Mouse (Mus musculus): ENCODE measurements around the gene Clstn1. TPM values are rescaled to one million over a fixed set of nuclear protein-coding genes. Genes with fewer than 3 reads are reported as not detected.

Clstn1 gene
- polyA plus RNA-seq, 1 experiment = 52.1 TPM

DNA sequence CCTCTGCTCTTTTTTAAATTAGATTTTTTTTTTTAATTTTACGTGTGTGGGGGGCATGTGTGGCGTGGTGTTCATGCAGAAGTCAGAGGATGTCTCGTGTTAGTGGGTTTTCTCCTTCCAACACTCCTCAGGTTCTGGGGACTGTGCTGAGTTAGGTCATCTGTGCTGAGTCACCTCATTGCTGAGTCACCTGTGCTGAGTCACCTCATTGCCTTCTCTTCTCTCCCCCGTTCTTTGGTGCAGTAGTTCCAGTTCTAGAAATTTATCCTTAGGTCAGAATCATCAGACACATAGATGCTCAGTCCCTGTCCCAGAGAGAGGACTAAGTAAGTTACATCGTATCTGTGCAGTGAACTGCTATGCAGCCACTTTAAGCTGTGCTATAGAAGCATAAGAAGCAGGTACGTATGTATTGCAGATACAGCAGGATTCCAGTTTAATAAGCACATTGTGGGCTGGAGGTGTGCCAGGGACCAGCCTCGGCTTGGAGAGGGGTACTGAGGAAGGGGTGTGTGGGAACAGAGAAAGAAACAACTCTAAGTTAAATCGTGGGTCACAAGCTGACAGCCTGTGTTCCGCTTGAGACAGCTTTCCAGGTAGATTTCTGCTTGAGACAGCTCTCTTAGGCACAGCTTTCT is 46.5 kb downstream of the Clstn1 start:
- TF ChIP-seq CEBPB (IDR thresholded peaks at IDR 0.05; ENCODE audit: insufficient read depth, poor library complexity, severe bottlenecking) (no peak), REST (IDR thresholded peaks at IDR 0.05; ENCODE audit: insufficient read depth, insufficient read length) (no peak), POLR2AphosphoS2 (IDR thresholded peaks at IDR 0.05; ENCODE audit: insufficient read length, low read depth) (no peak), POLR2A (IDR thresholded peaks at IDR 0.05; ENCODE audit: insufficient read length, low read depth) (no peak), SRF (IDR thresholded peaks at IDR 0.05; ENCODE audit: control insufficient read depth, insufficient read length, low read depth) (no peak), MAX (IDR thresholded peaks at IDR 0.05; ENCODE audit: low read depth) (no peak), MYOG (IDR thresholded peaks at IDR 0.05; ENCODE audit: control insufficient read depth in 1 of 3, insufficient read depth in 1 of 3, insufficient read length in 2 of 3, low read depth in 2 of 3) (no peak), MYOD1 (IDR thresholded peaks at IDR 0.05; ENCODE audit: control insufficient read depth in 1 of 3, insufficient read length in 2 of 3, low read depth in 2 of 3) (no peak), USF1 (IDR thresholded peaks at IDR 0.05; ENCODE audit: low read depth) (no peak), TCF12 (IDR thresholded peaks at IDR 0.05; ENCODE audit: insufficient read depth, poor library complexity, severe bottlenecking) (no peak), E2F4 (IDR thresholded peaks at IDR 0.05; ENCODE audit: insufficient read depth) (no peak), TCF3 (IDR thresholded peaks at IDR 0.05; ENCODE audit: insufficient read length, low read depth) (no peak)
- H3K4me3 ChIP-seq = no peak overlapping the region
- H3K79me2 ChIP-seq (ENCODE audit: control insufficient read depth, insufficient read depth) = no peaks in the 10 kb centered on the region
- H3K4me2 ChIP-seq (ENCODE audit: low read depth) = no peak overlapping the region
- no peaks in the 10 kb centered on the region for H3K27me3 ChIP-seq (ENCODE audit: control insufficient read depth, insufficient read depth, insufficient read length)
- no peaks in the 10 kb centered on the region for H3K36me3 ChIP-seq (ENCODE audit: control insufficient read depth, insufficient read depth)
- no peak overlapping the region for H3ac ChIP-seq (ENCODE audit: control insufficient read depth, insufficient read length)

DNA sequence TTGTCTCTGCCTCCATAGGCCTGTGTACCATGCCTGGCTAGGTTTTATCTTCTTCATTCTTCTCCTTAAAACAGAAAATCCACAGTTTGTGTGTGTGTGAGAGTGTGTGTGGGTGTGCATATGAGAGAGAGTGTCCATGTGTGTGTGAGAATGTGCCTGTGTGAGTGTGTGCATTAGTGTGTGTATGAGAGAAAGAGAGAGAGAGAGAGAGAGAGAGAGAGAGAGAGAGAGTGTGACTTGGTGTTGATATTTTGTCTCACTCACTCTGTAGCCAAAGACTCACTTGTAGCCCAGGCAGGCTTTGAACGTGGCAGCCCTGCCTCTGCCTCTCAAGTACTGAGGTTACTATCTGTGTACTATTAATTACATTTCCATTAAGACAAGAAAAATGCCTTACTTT is 47.9 kb downstream of the Clstn1 start:
- H3K27me3 ChIP-seq (ENCODE audit: control insufficient read depth, insufficient read depth, insufficient read length) = no peaks in the 10 kb centered on the region
- no peaks in the 10 kb centered on the region for H3K79me2 ChIP-seq (ENCODE audit: control insufficient read depth, insufficient read depth)
- no peak overlapping the region for H3ac ChIP-seq (ENCODE audit: control insufficient read depth, insufficient read length)
- no peak overlapping the region for H3K4me2 ChIP-seq (ENCODE audit: low read depth)
- no peak overlapping the region for H3K4me3 ChIP-seq
- no peak for TF ChIP-seq REST (IDR thresholded peaks at IDR 0.05; ENCODE audit: insufficient read depth, insufficient read length)
- no peak for TF ChIP-seq MAX (IDR thresholded peaks at IDR 0.05; ENCODE audit: low read depth)
- TF ChIP-seq CEBPB (IDR thresholded peaks at IDR 0.05; ENCODE audit: insufficient read depth, poor library complexity, severe bottlenecking) = no peak
- no peak for TF ChIP-seq USF1 (IDR thresholded peaks at IDR 0.05; ENCODE audit: low read depth)
- TF ChIP-seq MYOD1 (IDR thresholded peaks at IDR 0.05; ENCODE audit: control insufficient read depth in 1 of 3, insufficient read length in 2 of 3, low read depth in 2 of 3) = no peak
- no peak for TF ChIP-seq POLR2AphosphoS2 (IDR thresholded peaks at IDR 0.05; ENCODE audit: insufficient read length, low read depth)
- no peak for TF ChIP-seq TCF12 (IDR thresholded peaks at IDR 0.05; ENCODE audit: insufficient read depth, poor library complexity, severe bottlenecking)
- no peak for TF ChIP-seq E2F4 (IDR thresholded peaks at IDR 0.05; ENCODE audit: insufficient read depth)
- TF ChIP-seq POLR2A (IDR thresholded peaks at IDR 0.05; ENCODE audit: insufficient read length, low read depth) = no peak
- no peak for TF ChIP-seq SRF (IDR thresholded peaks at IDR 0.05; ENCODE audit: control insufficient read depth, insufficient read length, low read depth)
- no peak for TF ChIP-seq MYOG (IDR thresholded peaks at IDR 0.05; ENCODE audit: control insufficient read depth in 1 of 3, insufficient read depth in 1 of 3, insufficient read length in 2 of 3, low read depth in 2 of 3)
- H3K36me3 ChIP-seq (ENCODE audit: control insufficient read depth, insufficient read depth) = no peaks in the 10 kb centered on the region

DNA sequence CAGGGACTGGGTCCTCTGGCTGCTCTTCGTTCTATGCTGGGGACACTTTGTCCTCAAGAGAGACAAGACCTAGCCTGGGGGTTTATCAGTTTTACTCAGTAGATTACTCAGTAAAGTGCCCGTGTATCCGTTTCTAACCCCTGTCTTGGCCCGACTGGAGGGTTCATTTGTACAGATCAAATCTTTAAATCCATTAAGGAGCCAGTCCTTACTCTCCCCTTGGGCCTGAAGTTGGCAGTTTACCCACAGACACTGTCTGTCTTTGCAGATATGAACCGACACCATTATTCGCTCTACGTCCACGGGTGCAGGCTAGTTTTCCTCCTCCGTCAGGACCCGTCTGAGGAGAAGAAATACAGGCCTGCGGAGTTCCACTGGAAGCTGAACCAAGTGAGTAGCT is 48.7 kb downstream of the Clstn1 start:
- no peak for TF ChIP-seq CEBPB (IDR thresholded peaks at IDR 0.05; ENCODE audit: insufficient read depth, poor library complexity, severe bottlenecking)
- no peak for TF ChIP-seq TCF12 (IDR thresholded peaks at IDR 0.05; ENCODE audit: insufficient read depth, poor library complexity, severe bottlenecking)
- no peak for TF ChIP-seq E2F4 (IDR thresholded peaks at IDR 0.05; ENCODE audit: insufficient read depth)
- no peak for TF ChIP-seq REST (IDR thresholded peaks at IDR 0.05; ENCODE audit: insufficient read depth, insufficient read length)
- Histone ChIP-seq H3K79me2 (ENCODE audit: control insufficient read depth, insufficient read depth) (no peaks in the 10 kb centered on the region), H3K4me2 (ENCODE audit: low read depth) (no peak overlapping the region), H3K4me3 (no peak overlapping the region), H3K27me3 (ENCODE audit: control insufficient read depth, insufficient read depth, insufficient read length) (no peaks in the 10 kb centered on the region), H3K36me3 (ENCODE audit: control insufficient read depth, insufficient read depth) (no peaks in the 10 kb centered on the region), H3ac (ENCODE audit: control insufficient read depth, insufficient read length) (no peak overlapping the region)

DNA sequence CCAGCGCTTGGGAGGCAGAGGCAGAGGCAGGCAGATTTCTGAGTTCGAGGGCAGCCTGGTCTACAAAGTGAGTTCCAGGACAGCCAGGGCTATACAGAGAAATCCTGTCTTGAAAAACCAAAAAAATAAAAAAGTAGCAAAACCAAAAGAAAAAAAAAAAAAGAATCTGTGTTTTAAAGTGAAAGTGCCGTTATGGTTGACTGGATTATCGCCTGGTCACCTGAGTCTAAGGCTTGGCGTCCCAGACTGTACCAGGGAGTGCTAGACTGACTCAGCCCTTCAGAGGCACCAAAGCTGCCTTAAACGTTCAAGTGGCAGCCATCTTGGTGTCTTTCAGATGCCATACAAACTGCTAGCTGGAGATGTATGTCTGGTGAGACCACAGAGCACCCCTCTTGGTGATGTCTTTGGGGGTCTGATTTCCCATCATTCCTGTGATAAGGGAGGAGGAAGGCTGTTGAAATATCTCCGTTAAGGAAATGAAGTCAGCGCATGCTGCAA is 49.7 kb downstream of the Clstn1 start:
- TF ChIP-seq MYOG (IDR thresholded peaks at IDR 0.05; ENCODE audit: control insufficient read depth in 1 of 3, insufficient read depth in 1 of 3, insufficient read length in 2 of 3, low read depth in 2 of 3) (no peak), SRF (IDR thresholded peaks at IDR 0.05; ENCODE audit: control insufficient read depth, insufficient read length, low read depth) (no peak), MAX (IDR thresholded peaks at IDR 0.05; ENCODE audit: low read depth) (no peak), POLR2AphosphoS2 (IDR thresholded peaks at IDR 0.05; ENCODE audit: insufficient read length, low read depth) (no peak), TCF3 (IDR thresholded peaks at IDR 0.05; ENCODE audit: insufficient read length, low read depth) (no peak), REST (IDR thresholded peaks at IDR 0.05; ENCODE audit: insufficient read depth, insufficient read length) (no peak), MYOD1 (IDR thresholded peaks at IDR 0.05; ENCODE audit: control insufficient read depth in 1 of 3, insufficient read length in 2 of 3, low read depth in 2 of 3) (no peak), CEBPB (IDR thresholded peaks at IDR 0.05; ENCODE audit: insufficient read depth, poor library complexity, severe bottlenecking) (no peak), USF1 (IDR thresholded peaks at IDR 0.05; ENCODE audit: low read depth) (no peak), POLR2A (IDR thresholded peaks at IDR 0.05; ENCODE audit: insufficient read length, low read depth) (no peak), TCF12 (IDR thresholded peaks at IDR 0.05; ENCODE audit: insufficient read depth, poor library complexity, severe bottlenecking) (no peak)
- no peak overlapping the region for H3K4me2 ChIP-seq (ENCODE audit: low read depth)
- no peaks in the 10 kb centered on the region for H3K27me3 ChIP-seq (ENCODE audit: control insufficient read depth, insufficient read depth, insufficient read length)
- no peaks in the 10 kb centered on the region for H3K36me3 ChIP-seq (ENCODE audit: control insufficient read depth, insufficient read depth)
- H3ac ChIP-seq (ENCODE audit: control insufficient read depth, insufficient read length) = no peak overlapping the region
- no peak overlapping the region for H3K4me3 ChIP-seq
- H3K79me2 ChIP-seq (ENCODE audit: control insufficient read depth, insufficient read depth) = no peaks in the 10 kb centered on the region

Data from myocyte (in vitro differentiated cells).